Mouse (Mus musculus): ENCODE data around the gene Tcf7l2.

DNA sequence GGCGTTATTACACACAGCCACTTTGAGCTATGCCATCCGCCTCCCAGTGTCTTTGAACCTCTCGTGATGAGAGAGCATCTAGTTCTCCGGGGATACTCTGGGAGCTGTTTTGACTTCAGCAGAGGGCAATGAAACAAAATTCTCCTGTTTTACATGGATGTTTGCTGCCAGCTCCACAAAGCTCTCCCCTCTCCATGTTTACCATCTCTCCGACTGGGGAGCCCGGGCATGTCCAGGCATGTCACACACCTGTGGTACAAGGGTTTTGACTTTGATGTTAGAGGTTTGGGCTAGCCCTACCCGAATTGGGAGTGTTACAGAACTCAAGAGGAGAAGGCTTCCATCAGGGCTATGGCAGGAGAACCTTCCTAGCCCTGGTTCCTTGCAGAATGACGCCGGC lies 234.5 kb downstream of the Tcf7l2 start:
- TF ChIP-seq CTCF (conservative IDR thresholded peaks at IDR 0.05; ENCODE audit: insufficient read depth, insufficient read length, low read depth, low read length) (no peak), POLR2A (IDR thresholded peaks at IDR 0.05; ENCODE audit: low read depth, low read length) (no peak)

All from kidney, adult 2 months (tissue).